Mouse (Mus musculus): ENCODE data around the gene Fezf2.
A peak's percentile ranks its signal among the peaks of the same experiment; 100 is the strongest.

The Fezf2 gene

DNA sequence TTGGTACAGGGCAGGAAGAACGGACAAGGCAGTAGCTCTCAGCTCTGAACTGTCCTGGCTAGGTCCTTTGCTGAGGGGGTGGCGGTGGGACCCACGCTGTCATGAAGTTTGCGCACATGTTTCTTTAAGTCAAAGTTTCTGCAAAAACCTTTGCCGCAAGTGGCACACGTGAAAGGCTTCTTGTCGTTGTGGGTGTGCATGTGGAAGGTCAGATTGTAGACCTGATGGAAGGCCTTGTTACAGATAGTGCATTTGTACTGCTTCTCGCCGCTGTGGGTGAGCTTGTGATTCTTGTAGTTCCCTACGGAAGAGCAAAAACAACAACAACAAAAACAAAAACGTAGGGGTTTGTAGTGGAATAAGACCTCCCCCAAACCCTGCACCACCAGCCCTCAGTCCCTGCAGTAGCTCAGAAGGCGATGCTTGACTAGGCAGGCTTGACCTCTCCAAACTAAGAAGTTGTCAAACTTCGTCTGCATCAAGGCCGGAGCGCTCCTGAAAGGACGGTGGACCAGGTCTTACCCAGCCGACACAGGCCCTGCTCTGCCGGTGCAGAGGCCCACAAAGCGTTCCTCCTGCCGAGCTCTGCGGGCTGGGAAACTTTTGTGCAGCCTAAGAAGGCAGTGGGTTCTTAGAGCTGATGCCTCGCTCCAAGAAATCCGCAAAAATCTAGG, 5.4 kb downstream of the Fezf2 start:
- DNase-seq (ENCODE audit: low read depth), result no peak

DNA sequence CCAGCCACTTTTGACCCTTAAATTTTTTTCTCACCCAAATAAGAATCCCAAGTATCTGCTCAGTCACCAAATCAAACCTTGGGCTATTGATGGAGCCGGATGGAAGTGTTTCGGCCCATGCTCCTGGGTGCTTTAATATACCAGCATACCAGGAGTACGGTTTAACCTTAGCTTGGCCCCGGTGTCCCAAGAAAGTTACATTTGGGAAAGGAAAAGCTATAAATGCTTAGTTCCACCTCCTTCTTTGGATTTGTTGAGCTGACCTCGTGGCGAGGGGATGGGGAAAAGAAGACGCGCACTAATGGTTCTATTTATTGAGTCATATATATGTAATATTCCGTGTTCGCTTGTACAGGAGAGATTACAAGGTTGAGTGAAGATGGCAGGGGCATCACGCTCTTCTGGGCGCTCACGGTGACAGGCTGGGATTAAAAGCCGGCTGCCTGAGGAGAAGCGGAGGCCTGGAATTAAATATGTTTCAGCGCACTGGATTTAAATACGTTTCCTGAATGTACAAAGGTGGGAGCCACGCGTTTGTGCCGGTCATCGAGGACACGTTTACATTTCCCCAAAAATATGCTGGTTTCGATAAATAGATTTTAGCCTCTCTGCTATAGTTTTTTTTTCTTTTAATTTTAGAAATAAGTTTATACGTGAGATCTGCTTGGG, 6.1 kb downstream of the Fezf2 start:
- no peak for DNase-seq (ENCODE audit: low read depth)

DNA sequence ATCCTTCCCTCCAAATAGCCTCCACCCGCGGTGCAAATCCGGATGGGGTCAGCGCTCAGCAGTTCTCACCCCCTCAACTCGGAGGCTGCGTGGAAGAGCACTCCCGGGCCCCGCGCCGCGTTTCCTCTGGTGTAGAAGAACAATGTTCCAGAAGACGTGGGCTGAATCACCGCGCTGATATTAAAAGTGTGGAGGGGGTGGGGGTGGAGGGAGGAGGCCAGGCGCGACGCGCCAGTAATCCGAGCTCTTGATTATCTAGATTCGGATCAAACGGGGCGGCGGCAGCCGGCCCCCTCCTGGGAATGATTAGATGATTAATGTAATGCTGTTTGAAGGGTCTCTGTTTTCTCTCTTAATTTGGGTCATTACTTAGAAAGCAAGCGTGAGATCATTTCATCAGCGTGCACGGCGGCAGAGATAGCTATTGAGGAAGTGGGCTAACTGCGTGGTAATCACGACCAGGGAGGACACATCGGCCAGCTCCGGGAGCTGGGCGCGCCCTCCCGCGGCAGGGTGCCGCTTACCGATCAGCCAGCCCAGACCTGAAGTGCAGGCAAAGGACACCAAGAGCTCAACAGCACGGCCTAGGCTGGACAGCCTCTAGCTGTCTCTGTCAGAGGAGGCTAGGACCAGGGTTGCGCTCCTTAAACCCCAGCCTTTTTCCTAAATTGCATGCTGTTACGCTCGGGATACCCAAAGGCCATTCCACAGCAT, 6.8 kb downstream of the Fezf2 start:
- DNase-seq (ENCODE audit: low read depth), result no peak

- DNase-seq (ENCODE audit: low read depth), result no peak
Measured at GRCm38 (mm10) chr14:12340238-12341074, 7.5 kb downstream of the Fezf2 start.

GRCm38 (mm10) chr14:12338811-12339565, 9.0 kb downstream of the Fezf2 start:
- no peak for DNase-seq (ENCODE audit: low read depth)

DNA sequence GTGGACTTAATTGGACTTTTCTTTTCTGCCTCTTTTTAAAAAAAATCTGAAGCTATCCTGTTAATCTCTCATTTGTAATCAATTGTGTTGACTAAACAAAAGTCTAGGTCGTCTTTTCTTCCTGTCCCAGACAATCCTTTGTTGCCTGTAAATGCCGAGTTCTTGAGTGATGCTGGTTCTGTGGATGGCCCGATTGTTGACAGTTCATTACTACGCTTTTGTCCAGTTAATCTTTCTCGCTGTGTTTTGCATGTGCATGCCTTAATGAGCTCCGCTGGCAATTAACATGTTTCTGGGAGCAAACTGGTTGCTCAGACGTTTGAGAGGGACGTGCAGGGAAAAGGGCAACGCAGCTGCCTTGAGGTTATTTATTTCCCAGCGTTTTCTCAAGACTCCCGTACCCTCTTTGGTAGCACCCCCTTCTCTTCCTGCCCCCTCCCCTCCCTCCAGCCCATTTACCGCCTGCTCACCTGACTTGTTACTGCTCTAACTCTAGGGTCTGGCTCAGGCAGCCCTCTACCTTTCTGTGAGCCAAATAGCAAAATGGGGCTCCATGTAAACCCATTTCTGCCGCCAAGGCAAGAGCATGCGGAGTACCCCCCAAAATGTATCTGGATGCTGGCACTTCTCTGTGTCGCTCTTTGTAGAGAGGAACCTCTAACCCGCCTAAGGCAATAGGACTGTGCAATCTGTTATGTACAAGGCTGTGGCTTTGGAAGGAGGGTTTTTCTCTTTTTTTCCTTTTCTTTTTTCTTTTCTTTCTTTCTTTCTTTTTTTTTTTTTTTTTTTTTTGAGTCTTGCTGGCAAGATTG, 9.8 kb downstream of the Fezf2 start:
- no peak for DNase-seq (ENCODE audit: low read depth)

DNA sequence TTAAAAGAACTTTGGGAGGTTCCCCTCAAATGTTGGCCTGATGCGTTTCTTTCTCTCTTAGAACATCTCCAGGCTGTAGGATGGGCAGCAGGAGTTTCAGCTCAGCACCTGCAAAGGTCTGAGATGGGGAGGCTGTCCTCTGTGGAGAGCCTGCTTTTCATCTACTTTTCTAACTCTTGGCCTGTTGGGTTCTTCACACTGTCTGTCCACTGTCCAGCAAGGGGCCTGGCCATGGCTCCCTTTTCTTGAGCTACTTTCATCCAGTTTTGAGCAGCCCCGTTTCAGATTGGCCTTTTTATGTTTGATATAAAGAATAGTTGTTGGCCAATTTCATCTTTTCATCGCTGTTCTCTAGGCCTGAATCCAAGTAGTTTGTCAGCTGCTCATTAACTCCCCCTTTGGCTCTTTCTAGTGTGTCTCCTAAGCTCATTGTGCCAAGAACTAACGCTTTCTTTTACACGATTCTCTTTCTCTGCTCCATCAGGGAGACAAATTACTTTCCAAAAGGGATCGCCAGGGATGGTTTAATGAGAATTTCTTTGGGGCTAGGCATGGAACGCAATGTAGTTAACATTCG, 10.5 kb downstream of the Fezf2 start:
- no peak for DNase-seq (ENCODE audit: low read depth)

DNA sequence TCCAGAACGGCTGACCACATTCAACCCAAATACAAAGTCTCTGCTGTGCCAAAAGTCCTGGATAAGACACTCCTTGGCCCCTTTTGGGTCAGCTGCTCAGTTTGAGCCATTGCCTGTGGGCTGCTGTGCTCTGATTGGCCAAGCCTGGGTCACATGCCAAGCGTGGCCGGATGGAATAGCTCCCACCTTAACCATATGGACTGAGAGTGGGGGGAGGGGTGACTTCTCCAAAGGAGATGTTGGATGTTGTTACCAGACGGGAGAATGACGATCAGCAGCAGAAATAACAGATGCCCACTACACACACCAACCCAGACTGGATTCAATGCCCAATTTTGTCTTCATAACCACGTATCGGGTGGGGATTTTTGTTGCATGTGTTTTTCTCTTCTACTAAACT, 13.1 kb downstream of the Fezf2 start:
- DNase-seq (ENCODE audit: low read depth), result no peak

GRCm38 (mm10) chr14:12333622-12334021, 14.4 kb downstream of the Fezf2 start:
- DNase-seq (ENCODE audit: low read depth), result no peak

GRCm38 (mm10) chr14:12303106-12303505, 44.9 kb downstream of the Fezf2 start:
- DNase-seq (ENCODE audit: low read depth), result no peak

- DNase-seq (ENCODE audit: low read depth), result peak; percentile 24
Measured at GRCm38 (mm10) chr14:12300677-12301076, 47.3 kb downstream of the Fezf2 start.

DNA sequence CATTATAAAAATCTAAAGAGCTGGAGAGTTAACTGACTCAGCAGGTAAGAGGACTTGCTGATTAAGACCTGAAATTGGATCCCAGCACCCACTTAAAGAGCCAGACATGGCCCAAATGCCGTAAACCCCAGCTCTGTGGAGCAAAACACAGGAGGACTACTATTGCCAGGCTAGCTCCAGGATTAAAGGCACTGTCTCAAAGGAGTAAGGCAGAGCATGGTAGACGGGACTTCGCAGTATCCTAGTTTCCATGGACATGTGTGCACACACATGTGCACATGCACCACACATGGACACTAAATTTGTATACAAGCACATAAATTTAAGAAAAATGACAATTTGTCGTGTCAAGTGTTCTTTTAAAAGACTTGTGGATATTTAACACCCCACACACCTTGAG, 47.7 kb downstream of the Fezf2 start:
- no peak for DNase-seq (ENCODE audit: low read depth)

DNA sequence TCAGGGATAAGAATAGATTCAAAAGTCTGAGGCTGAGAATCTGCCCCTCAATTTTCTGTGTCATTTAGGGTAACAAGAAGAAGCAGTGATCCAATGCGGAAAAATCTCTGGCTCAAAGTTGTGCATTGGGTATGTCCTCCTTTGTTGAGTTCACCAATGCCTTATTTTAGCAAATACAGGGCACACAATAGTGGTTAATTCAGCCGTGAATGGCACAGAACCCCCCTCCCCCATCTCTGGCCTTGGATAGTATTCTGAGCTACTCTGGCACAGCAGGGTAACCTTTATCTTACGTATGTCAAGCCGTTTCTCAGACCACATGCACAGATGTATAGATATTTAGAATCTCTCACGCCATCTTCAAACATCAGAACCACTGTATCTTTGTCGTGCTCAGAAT, 48.3 kb downstream of the Fezf2 start:
- no peak for DNase-seq (ENCODE audit: low read depth)

- no peak for DNase-seq (ENCODE audit: low read depth)
Measured at GRCm38 (mm10) chr14:12299171-12299570, 48.8 kb downstream of the Fezf2 start.

DNA sequence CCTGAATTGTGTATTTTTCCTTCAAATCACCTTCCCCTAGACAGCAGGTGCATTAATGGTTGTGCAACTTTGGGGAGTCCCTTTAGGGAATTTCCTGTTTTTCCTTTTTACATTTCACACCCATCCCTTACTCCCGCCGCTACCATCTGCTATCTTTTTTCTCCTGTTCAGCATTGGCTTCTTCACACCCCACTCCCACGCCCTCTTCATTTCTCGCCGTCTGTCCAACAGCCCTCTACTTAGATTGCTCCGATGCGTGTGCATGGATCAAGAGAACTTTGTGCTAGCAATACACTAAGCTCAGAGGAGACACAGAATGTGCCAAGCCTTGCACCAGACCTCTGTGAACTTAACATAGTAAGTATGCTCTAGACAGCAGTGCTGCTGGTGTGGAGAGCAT, 51.6 kb downstream of the Fezf2 start:
- DNase-seq (ENCODE audit: low read depth), result no peak
